Mouse (Mus musculus): ENCODE measurements around the gene Nfib.

GRCm38 (mm10) chr4:82604501-82604900 lies 101.0 kb downstream of the Nfib start:
- peak in 2 of 3 experiments; percentile 18 to 44 for TF ChIP-seq MYOD1 (IDR thresholded peaks at IDR 0.05; ENCODE audit: control insufficient read depth in 1 of 3, insufficient read length in 2 of 3, low read depth in 2 of 3)
- TF ChIP-seq USF1 (IDR thresholded peaks at IDR 0.05; ENCODE audit: low read depth): no peak
- TF ChIP-seq TCF12 (IDR thresholded peaks at IDR 0.05; ENCODE audit: insufficient read depth, poor library complexity, severe bottlenecking): no peak

All from myocyte (in vitro differentiated cells).